Comparison of ENCODE assay signal across 23 mouse cellular contexts in the genomic region with DNA sequence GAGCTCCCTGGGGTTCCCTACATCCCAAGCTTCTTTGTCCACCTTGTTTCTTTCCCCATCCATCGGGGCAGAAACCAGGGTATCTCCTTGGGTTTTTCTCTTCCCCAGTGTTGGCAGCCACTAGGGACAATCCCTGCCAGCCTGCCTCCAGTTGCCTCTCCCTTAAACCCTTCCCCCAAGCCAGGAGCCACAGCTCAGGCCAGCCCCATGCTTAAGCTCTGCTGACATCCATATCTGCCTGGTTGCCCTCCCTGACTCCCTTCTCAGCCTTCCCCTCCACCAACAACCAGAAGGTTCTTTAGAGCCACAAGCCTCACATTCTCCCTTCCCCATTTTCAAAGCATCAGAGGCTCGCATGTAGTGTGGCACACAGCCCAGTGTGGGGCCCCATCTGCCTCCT. TPM values are rescaled to one million over a fixed set of nuclear protein-coding genes. Genes with fewer than 3 reads are reported as not detected.
DNase-seq lines count a peak whose midpoint lies in the region; ATAC-seq and TF ChIP-seq lines count a peak whose summit lies in the region.
"Had no signal": no experiment of that assay in that cellular context is flagged by ENCODE, and none has a peak within 500 bp of the region (broad histone marks: within the 10 kb centered on the region; RNA-seq: fewer than 3 reads in every experiment).

No protein-coding gene starts in this region.

- intact Hi-C loops in heart, postnatal 10 days (cut with DNase I): no loop called here

- H3K4me1 ChIP-seq in hindbrain, embryonic 10.5 days (replicated peaks): peaks cover 20% of the 10 kb centered on the region
- H3K4me1 ChIP-seq in hindbrain, embryonic 16.5 days (ENCODE audit: control insufficient read depth, insufficient read depth, low read depth, low read length): peaks cover 6% of the 10 kb centered on the region
- peaks cover 14% of the 10 kb centered on the region for H3K4me1 ChIP-seq in midbrain, embryonic 11.5 days (ENCODE audit: control insufficient read depth, insufficient read depth, low read length)
- H3K4me1 ChIP-seq in midbrain, embryonic 13.5 days (replicated peaks): peaks cover 19% of the 10 kb centered on the region
- H3K4me1 ChIP-seq in brown adipose tissue, adult 24 weeks (ENCODE audit: control insufficient read depth, insufficient read depth, insufficient read length, low read length): peaks cover 11% of the 10 kb centered on the region
- peaks cover 24% of the 10 kb centered on the region for H3K4me1 ChIP-seq in olfactory bulb, adult 2 months (ENCODE audit: control insufficient read depth, insufficient read depth, low read length)
- H3K4me1 ChIP-seq: embryonic facial prominence, embryonic 12.5 days had no signal

- no peaks in the 10 kb centered on the region for H3K36me3 ChIP-seq in hindbrain, embryonic 10.5 days
- H3K36me3 ChIP-seq in hindbrain, embryonic 16.5 days (ENCODE audit: control insufficient read depth, insufficient read depth, low read length): no peaks in the 10 kb centered on the region
- H3K36me3 ChIP-seq in midbrain, embryonic 11.5 days (ENCODE audit: control insufficient read depth, insufficient read depth, low read length): no peaks in the 10 kb centered on the region
- H3K36me3 ChIP-seq in midbrain, embryonic 13.5 days: no peaks in the 10 kb centered on the region
- H3K36me3 ChIP-seq: embryonic facial prominence, embryonic 12.5 days; heart, embryonic 13.5 days; limb, embryonic 12.5 days; liver, embryonic 12.5 days; lung, embryonic 15.5 days had no signal

- 91% methylated on average over 2 of the region's 2 CpGs for WGBS in hindbrain, embryonic 10.5 days
- WGBS in hindbrain, embryonic 16.5 days: 61% methylated on average over 2 of the region's 2 CpGs
- WGBS in midbrain, embryonic 11.5 days: 79% methylated on average over 2 of the region's 2 CpGs
- WGBS in midbrain, embryonic 13.5 days: 79% methylated on average over 2 of the region's 2 CpGs
- WGBS in olfactory bulb, adult 2 months: 80% methylated on average over 2 of the region's 2 CpGs

- 0 out of 2 replicates have a peak, but pooled peaks cover 3% of the 10 kb centered on the region for H3K27me3 ChIP-seq in hindbrain, embryonic 10.5 days (ENCODE audit: insufficient read depth, poor library complexity, severe bottlenecking)
- H3K27me3 ChIP-seq in hindbrain, embryonic 16.5 days (replicated peaks; ENCODE audit: control insufficient read depth, insufficient read depth, low read length): no peaks in the 10 kb centered on the region
- H3K27me3 ChIP-seq in midbrain, embryonic 11.5 days (ENCODE audit: control insufficient read depth, insufficient read depth, low read length): no peaks in the 10 kb centered on the region
- H3K27me3 ChIP-seq in midbrain, embryonic 13.5 days: peaks cover 8% of the 10 kb centered on the region; the same call in 1 of the 2 replicates
- H3K27me3 ChIP-seq: limb, embryonic 12.5 days; liver, embryonic 12.5 days; Patski had no signal

- no peak for TF ChIP-seq CTCF in olfactory bulb, adult 2 months (IDR thresholded peaks at IDR 0.05; ENCODE audit: insufficient read depth, low read depth, low read length)

- no peaks in the 10 kb centered on the region for H3K9me3 ChIP-seq in hindbrain, embryonic 10.5 days
- no peaks in the 10 kb centered on the region for H3K9me3 ChIP-seq in hindbrain, embryonic 16.5 days (ENCODE audit: control insufficient read depth, low read length)
- H3K9me3 ChIP-seq in midbrain, embryonic 11.5 days (ENCODE audit: control insufficient read depth, low read length): no peaks in the 10 kb centered on the region
- H3K9me3 ChIP-seq in midbrain, embryonic 13.5 days: no peaks in the 10 kb centered on the region
- H3K9me3 ChIP-seq: embryonic facial prominence, embryonic 12.5 days; heart, embryonic 13.5 days; limb, embryonic 12.5 days; liver, embryonic 12.5 days; lung, embryonic 15.5 days had no signal

- H3K4me2 ChIP-seq in hindbrain, embryonic 16.5 days (ENCODE audit: low read length): no peak overlapping the region
- H3K4me2 ChIP-seq in midbrain, embryonic 11.5 days: no peak overlapping the region
- H3K4me2 ChIP-seq in midbrain, embryonic 13.5 days (replicated peaks): no peak overlapping the region
- H3K4me2 ChIP-seq: embryonic facial prominence, embryonic 12.5 days; heart, embryonic 13.5 days; limb, embryonic 12.5 days; liver, embryonic 12.5 days; lung, embryonic 15.5 days had no signal

- no peak for ATAC-seq in hindbrain, embryonic 16.5 days
- no peak for ATAC-seq in midbrain, embryonic 11.5 days (ENCODE audit: low FRiP score)
- no peak for ATAC-seq in midbrain, embryonic 13.5 days
- ATAC-seq: activated CD4-positive, CD25-positive, alpha-beta regulatory T cell, adult 4 months; liver, embryonic 12.5 days; Patski had no signal

- H3K9ac ChIP-seq in hindbrain, embryonic 16.5 days (ENCODE audit: low read depth, low read length): no peak overlapping the region
- no peak overlapping the region for H3K9ac ChIP-seq in midbrain, embryonic 11.5 days (ENCODE audit: low read length)
- no peak overlapping the region for H3K9ac ChIP-seq in midbrain, embryonic 13.5 days (replicated peaks)
- H3K9ac ChIP-seq: embryonic facial prominence, embryonic 12.5 days; heart, embryonic 13.5 days; limb, embryonic 12.5 days; liver, embryonic 12.5 days; lung, embryonic 15.5 days had no signal

- H3K4me3 ChIP-seq in hindbrain, embryonic 10.5 days: no peak overlapping the region
- H3K4me3 ChIP-seq in hindbrain, embryonic 16.5 days (ENCODE audit: low read length): no peak overlapping the region
- no peak overlapping the region for H3K4me3 ChIP-seq in midbrain, embryonic 11.5 days (ENCODE audit: low read depth, low read length)
- no peak overlapping the region for H3K4me3 ChIP-seq in midbrain, embryonic 13.5 days (replicated peaks)
- H3K4me3 ChIP-seq in brown adipose tissue, adult 24 weeks (ENCODE audit: insufficient read depth, low read depth, low read length): no peak overlapping the region
- no peak overlapping the region for H3K4me3 ChIP-seq in olfactory bulb, adult 2 months (ENCODE audit: insufficient read depth, low read depth, low read length)
- H3K4me3 ChIP-seq: embryonic facial prominence, embryonic 12.5 days; erythroblast, embryonic 14.5 days; gastrocnemius, adult 2 months; heart, embryonic 13.5 days; limb, embryonic 12.5 days; liver, embryonic 12.5 days; lung, embryonic 15.5 days had no signal

- H3K27ac ChIP-seq in hindbrain, embryonic 10.5 days: peak overlapping the region; percentile 72
- H3K27ac ChIP-seq in hindbrain, embryonic 16.5 days (ENCODE audit: low read depth, low read length): no peak overlapping the region
- H3K27ac ChIP-seq in midbrain, embryonic 11.5 days (ENCODE audit: low read depth, low read length): no peak overlapping the region
- no peak overlapping the region for H3K27ac ChIP-seq in midbrain, embryonic 13.5 days
- H3K27ac ChIP-seq in brown adipose tissue, adult 24 weeks (replicated peaks; ENCODE audit: low read depth, low read length): peak overlapping the region; percentile 15; the same call in 1 of the 2 replicates
- H3K27ac ChIP-seq in olfactory bulb, adult 2 months (ENCODE audit: insufficient read depth, low read depth, low read length): 0 out of 2 replicates have a peak overlapping the region, but pooled peaks have one; percentile 5
- H3K27ac ChIP-seq: embryonic facial prominence, embryonic 12.5 days; gastrocnemius, adult 2 months; heart, embryonic 13.5 days; limb, embryonic 12.5 days; liver, embryonic 12.5 days; lung, embryonic 15.5 days; macrophage had no signal

- no peak for TF ChIP-seq POLR2A in olfactory bulb, adult 2 months (IDR thresholded peaks at IDR 0.05; ENCODE audit: insufficient read depth, low read depth, low read length)

- no peak for DNase-seq in hindbrain, embryonic 10.5 days (ENCODE audit: low spot score)
- peak; percentile 69 for DNase-seq in midbrain, embryonic 11.5 days (ENCODE audit: low spot score, missing footprints)
- no peak for DNase-seq in heart, postnatal 10 days
- DNase-seq: adrenal gland, postnatal 10 days; gastrocnemius, adult 2 months; heart, postnatal 36 days; kidney, adult 8-10 months; kidney, postnatal 14 days; thymus, postnatal 14 days had no signal

RNA-seq across cellular contexts. Expression of gene Pcsk6, which starts 10.3 kb away (rescaled TPM):
- polyA plus RNA-seq in hindbrain, embryonic 10.5 days (2016; fragmentation: Nextera tagmentation; extraction: Ambion mirVana): 1.0 and 1.2 TPM in 2 replicates
- 0.99 and 1.4 TPM in 2 replicates for polyA plus RNA-seq in hindbrain, embryonic 16.5 days (2015; fragmentation: Nextera tagmentation; extraction: Ambion mirVana)
- 0.69 and 0.85 TPM in 2 replicates for polyA plus RNA-seq in midbrain, embryonic 11.5 days (2014; fragmentation: Nextera tagmentation; extraction: Ambion mirVana)
- polyA plus RNA-seq in midbrain, embryonic 13.5 days (2015; fragmentation: Nextera tagmentation; extraction: Ambion mirVana): 0.52 and 0.74 TPM in 2 replicates
- 33.4 and 63.6 TPM in 2 replicates for polyA plus RNA-seq in brown adipose tissue, adult 24 weeks (2012; ENCODE audit: insufficient read depth, insufficient read length, missing spikeins)
- not detected in 2 replicates for polyA plus RNA-seq in olfactory bulb, adult 2 months (2012; ENCODE audit: insufficient read depth, insufficient read length, low replicate concordance, missing spikeins)
- total RNA-seq in heart, postnatal 10 days (2021): 10 to 100 TPM; 75.5 to 83.3 TPM
- total RNA-seq: granulocyte monocyte progenitor cell, adult 5-6 weeks had no signal
- polyA plus RNA-seq: activated CD4-positive, CD25-positive, alpha-beta regulatory T cell, adult 4 months; macrophage had no signal

Comparison
In these comparisons a context has a peak if more than half of its experiments do, and no peak if none do; other contexts are left out.
1. H3K27ac ChIP-seq: peak in hindbrain, embryonic 10.5 days (single experiment), brown adipose tissue, adult 24 weeks (single experiment) and olfactory bulb, adult 2 months (single experiment); none in hindbrain, embryonic 16.5 days (single experiment), midbrain, embryonic 11.5 days (single experiment) and midbrain, embryonic 13.5 days (single experiment).
2. RNA of gene Pcsk6, which starts 10.3 kb away (polyA plus RNA-seq): 33.4 to 63.6 TPM in brown adipose tissue, adult 24 weeks; 0.99 to 1.4 TPM in hindbrain, embryonic 16.5 days, 1.0 to 1.2 TPM in hindbrain, embryonic 10.5 days, 0.69 to 0.85 TPM in midbrain, embryonic 11.5 days, 0.52 to 0.74 TPM in midbrain, embryonic 13.5 days and not detected in olfactory bulb, adult 2 months; every median in the first group is over 10 times any median in the second.